Mouse (Mus musculus): Measurements from ENCODE around the gene Kcnip3.

The Kcnip3 gene

DNA sequence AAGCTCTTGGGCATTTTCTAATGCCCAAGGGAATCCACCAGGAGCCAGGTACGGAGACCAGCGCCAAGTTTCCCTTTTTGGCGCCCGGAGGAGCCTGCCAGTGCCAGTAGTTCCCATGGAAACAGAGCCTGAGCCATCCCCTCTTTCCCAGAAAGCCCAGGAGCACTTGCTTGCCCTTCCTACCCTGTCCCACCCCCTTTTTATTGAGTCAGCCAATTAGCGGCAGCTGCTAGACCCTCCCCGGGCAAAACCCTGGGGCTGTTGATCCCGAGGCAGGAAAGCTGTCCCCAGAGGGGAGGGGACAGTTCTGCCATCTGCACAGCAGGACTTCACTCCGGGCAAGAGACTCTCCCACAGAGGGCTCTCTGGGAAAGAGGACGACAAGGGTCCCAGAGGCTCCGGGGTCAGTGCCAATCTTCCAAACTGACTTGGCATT, at the start of gene Kcnip3:
Gene Kcnip3 (minus strand): TSS at position 89 of the 436 bp plus-strand sequence.
- DNase-seq, result no peak

DNA sequence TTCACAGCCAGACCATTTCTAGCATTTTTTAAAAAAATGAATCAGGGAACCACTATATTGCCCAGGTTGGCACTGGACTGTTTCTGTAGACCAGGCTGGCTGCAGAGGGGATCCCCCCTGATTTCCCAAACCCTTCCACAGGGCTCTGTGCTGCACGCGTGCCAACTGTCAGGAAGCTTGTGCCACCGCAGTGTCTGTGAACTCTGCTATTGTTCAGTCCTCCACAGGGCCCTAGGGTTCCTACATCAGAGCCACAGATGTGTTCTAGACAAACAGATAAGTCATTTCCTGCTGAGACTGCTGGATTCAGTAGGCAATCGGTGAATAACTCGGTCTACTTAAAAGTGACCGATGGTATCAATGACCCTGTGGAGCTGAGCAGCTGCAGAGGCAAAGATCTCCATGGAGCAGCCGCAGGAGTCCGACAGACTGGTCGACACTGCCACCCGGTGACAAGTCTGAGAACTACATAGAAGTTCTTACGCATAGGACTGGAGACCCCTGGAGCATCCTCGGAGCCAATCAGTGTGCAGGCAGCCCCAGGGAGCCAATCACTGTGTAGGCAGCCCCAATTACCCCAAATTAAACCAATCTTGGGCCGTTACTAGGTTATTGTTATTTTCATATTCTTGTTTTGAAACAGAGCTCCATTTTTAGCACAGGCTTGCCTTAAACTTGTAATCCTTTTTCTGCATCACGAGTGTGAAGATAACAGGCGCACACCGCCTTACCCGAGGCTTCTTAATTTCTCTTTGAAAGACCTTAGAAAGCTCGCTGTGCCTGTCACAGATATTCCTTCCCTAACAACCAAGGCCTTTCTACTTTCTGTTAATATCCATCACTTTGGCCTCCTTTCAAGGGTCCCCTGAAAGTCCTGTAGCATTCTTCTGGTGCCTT, 37.4 kb upstream of the Kcnip3 start:
- peak; percentile 80 for DNase-seq

DNA sequence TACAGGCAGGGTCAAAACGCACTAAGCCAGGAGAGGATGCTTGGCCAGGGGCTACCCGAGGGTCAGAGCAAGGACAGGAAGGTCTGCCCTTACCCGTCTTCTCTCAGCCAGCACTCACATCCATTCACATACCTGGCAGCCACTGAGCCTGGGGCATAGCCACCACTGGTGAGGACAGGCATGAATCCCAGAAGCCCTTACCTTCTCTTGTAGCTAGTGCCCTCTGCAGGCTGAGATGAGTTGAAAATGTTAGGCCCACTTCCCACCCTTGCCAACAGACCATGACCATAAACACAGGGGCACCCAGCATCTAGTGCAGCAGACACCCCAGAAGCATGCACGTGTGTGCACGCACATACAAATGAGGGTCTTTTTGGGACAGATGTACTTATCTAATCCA, 29.2 kb upstream of the Kcnip3 start:
- peak; percentile 40 for DNase-seq

DNA sequence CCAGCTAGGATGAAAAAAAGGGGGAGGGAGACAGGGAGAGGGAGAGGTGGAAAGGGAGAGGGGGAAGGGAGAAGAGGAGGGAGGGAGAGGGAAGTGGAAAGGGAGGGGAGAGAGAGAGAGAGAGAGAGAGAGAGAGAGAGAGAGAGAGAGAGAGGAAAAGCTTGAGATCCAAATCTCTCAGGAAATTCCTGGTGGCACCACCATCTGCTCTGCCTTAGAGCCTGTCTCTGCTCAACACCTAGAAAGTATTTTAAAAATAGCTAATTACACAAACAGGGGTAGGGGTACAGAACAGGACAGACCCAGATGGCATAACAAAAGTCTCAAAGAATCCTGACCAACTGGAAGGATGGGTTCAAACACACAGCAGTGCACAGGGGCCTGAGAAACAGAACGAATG, 28.6 kb upstream of the Kcnip3 start:
- no peak for DNase-seq

DNA sequence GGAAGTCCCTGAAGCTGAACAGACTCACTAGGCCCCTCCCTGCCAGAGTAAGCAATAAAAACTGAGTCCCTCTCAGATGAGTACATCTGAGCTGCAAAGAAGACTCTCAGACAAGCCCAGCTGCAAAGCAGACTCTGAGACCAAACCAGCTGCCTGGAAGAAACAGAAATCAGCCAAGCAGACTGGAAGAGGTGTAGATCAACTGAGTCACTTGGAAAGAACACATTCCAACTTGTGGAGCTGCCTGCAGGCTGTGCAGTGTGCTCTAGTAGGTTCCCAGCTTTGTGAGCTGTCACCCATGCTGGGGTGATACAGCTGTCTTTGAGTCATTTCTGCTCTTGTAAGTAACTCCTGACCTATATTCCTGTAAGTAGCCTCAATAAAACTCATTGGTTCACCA, 27.8 kb upstream of the Kcnip3 start:
- no peak for DNase-seq

DNA sequence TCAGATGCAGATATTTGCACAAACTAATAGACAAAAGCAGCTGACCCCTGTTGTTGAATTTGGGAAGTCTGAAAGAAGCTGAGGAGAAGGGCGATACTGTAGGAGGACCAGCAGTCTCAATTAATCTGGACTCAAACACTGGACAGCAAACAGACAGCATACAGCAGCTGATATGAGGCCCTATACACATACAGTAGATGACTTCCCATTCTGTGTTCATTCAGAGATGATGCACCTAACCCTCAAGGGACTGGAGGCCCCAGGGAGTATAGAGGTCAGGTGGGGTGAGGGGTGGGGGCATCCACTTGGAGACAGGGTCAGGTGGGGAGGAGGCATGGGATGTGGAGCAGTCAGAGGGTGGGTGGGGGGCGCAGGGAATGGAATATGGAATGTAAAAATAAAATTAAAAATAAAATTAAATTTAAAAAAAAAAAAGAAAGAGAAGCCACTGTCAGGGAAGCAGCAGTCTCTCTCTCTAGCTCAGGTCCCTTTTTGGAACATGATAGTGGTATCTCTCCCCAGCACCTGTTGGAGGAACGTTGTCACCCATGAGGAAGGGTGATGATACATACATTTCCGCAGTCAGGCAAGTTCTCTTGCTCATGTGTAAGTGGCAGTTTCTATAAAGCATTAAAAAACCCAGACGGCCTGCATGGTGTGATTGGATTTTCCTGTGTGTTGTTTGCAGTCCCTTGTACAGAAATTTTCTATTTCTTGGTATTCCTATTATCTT, 26.6 kb upstream of the Kcnip3 start:
- no peak for DNase-seq

DNA sequence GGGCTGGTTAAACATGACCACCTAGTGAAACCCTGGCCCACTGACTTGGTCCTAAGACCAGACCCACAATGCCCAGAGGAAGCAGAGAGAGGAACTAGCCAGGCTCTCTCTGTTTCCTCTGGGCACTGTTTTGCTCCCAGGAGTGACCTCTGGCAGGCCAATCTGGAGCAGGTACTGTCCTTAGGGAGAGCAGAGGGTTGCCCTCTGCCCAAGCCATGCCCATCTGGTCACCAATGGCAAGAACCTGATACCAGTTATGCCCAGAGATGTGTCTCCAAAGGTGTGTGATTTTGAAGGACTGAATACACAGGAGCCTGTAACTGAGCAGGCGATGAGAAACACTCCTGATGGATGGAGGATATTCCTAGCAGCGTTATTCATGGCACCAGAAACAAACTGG, 19.8 kb upstream of the Kcnip3 start:
- DNase-seq, result no peak

DNA sequence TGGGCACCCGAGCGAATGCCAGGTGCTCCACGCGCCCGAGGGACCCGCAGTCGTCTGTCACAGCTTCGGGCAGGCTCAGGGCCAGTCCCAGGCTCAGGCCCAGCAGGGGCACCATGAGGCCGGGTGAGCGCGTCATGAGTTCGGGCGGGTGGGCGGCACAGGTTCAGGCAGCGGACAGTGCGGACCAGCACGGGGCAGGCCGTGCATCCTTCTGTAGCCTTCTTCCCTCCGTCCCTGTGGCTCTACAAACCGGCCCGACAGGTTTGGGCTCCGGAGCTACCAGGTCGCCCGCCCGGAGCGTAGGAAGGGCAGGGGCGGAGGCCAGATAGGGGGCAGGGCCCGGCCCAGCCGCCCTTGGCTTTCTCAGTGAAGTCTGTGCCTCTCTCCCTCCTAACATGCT, 19.3 kb upstream of the Kcnip3 start, which contains the start of gene Prom2:
Gene Prom2 (minus strand): TSS at position 283 of the 400 bp plus-strand sequence.
- DNase-seq, result peak; percentile 49

DNA sequence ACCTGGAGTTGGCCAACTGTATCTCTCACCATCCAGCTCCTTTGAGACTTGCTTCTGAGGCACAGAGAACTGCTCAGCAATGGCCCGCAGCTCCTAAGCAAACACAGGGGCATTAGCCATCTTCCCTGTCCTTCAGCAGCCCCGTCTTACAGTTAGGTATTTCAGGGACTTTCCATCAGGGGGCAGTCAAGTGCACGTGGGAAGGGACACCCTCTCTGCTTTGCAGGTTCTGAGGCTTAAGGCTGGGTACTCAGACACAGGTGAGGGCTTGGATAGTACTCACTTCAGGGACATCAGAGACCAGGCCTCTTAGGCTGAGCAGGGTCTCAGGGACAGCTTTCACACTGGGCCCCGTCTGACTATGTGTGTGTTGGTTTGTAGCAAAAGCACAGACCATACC, 17.6 kb upstream of the Kcnip3 start:
- DNase-seq, result peak; percentile 32

DNA sequence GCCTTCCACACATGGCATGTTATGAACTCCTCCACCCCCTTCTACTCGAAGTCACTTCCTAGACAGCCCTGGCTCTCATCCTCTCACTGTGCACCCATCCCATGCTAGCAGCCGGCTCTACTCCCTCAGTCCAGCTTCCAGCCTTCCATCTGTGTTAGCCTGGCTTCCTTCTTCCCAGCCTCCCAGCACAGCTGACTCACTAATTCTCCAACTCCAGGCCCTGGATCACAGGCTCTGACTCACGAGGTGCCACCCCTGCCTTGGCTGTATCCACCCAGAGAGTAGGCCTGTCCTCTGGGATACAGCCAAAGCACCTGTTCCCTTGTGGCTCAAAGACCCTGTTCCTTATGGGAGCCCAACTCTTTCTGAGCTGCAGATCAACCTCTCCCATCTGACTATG, 15.7 kb upstream of the Kcnip3 start:
- DNase-seq, result no peak

DNA sequence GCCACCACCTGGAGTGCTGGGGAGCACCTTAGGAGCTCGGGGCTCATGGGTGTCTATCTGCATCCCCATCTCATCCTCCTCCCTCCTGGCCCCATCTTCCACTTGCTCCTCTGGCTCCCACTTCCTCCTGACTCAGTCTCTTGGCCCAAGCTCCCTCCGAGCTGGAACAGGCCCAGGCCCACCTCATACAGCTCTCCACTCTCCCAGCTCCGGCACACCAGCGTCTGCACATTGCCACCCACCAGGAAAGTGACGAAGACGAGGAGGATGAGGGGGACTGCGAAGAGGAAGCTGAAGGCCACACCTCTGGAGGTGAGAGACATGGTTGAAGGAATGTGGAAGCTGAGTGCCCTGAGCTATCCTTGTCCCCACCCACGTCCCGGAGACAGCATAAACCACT, 13.5 kb upstream of the Kcnip3 start:
- DNase-seq, result no peak

DNA sequence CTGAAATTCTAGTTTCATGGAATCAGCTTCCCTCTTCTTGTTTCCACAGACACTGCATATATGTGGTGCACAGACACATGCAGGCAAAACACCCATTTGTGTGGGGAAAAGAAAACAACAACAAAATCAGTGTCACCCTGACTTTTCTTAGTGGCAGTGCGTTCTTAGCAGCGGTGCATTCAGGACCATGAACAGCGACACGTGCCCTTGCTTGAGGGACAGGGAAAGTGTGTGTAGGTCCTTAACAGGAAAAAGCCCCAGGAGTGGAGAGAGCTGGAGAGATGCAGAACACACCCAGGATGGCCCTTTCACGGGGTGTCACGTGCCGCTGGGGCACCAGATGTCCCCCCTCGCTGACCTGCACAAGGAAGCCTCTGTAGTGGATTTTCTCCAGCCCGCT, 10.5 kb upstream of the Kcnip3 start:
- DNase-seq, result no peak

DNA sequence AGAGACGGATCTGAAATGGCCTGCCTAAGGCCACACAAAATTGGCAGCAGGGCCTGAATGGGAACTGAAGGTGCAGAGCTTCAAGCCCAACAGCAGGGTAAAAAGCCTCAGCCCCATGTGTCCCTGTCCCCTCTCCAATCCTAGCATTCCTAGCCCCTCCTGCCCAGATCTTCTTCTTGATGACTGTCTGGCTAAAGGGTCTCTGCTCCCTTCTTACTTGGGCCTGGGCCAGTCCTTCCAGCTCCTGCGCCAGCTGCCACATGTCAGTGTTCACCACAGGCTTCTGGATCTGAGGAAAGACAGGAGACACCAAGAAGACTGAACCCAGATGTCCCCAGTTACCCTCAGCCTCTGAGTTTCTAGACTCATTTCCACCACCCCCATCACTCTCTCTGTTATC, 9.7 kb upstream of the Kcnip3 start:
- DNase-seq, result no peak

DNA sequence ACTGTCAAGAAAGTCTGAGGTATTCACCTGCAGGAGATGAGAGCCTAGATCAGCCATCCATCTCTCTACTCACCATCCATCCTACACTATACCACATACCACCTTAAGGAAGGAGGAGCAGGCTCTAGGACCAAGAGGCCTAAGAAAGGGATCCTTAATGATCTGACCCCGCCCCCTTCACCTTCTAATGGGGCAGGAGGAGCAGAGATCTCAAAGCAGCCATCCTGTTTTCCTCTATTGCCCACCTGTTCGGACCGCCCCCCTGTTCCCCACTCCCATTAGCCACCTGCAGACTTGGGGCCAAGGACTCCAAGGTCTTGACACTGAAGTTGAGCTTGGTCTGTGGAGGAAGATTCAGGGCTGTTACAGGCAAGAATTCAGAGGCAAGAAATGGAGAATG, 8.5 kb upstream of the Kcnip3 start:
- no peak for DNase-seq

DNA sequence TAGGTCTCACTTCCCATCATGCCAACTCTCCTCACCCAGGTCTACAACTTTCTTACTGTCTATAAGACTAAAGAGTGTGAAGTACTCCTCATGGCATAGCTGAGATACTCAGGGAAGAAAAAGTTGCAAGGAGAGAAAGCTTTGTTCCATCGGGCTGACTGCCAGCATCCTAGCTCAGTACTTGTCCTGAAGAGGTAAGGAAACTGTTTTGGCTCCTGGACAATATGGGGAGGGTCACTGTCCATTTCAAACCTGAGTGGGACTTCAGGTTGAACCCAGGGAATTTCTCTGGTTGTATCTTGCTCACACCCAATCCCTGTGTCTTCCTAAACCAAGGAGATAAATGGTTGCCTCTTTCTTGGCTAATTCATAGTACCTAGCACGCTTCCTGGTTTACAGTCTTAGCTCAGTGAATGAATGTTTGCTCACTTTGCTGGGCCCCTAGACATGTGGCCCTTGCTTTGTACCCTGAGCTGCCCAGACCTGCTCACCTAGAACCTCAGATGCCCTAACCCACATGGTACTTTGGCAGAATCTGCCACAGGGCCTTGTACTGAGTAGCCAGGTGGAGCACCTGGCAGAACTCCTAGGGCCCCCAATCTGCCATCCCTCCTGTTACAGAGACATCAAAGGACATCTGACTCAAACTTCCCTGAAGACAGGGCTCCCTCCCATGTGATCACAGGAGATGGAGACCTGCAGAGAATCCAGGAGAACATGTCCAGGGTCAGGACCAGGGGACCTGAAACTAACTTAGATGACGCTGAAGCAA, 3.3 kb upstream of the Kcnip3 start:
- DNase-seq, result no peak

DNA sequence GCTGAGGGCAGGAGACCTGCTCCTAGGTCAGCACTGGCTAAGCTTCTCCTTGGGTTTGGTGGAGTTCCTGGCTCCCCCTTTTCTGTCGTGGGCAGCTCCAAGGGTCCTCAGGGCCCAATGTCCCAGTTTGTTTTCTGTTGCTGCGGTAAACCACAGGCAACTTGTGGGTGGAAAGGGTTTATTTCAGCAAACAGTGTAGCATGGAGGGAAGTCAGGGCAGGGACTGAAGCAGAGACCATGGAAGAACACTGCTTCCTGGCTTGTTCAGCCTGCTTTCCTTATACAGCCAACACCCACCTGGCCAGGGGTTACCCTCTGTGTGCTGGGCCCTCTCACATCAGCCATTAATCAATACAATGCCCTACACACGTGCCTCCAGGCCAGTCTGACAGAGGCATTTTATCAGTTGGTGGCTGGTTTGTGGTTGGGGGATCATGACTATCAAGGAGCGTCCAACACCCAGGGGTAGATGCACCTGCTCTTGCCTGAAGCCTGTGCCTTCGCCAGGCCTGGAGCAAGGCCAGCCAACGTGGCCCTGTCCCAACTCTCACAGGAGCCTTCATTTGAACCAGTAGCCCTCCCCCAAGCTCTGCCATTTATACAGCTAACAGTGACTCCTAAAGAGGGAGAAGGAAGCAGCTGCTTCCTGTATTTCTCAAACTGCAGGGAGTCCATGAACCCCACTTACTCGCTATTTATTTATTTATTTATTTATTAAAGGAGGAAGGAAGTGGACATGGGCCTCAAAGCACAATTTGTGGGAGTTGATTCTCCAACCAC, 2.2 kb upstream of the Kcnip3 start:
- no peak for DNase-seq

DNA sequence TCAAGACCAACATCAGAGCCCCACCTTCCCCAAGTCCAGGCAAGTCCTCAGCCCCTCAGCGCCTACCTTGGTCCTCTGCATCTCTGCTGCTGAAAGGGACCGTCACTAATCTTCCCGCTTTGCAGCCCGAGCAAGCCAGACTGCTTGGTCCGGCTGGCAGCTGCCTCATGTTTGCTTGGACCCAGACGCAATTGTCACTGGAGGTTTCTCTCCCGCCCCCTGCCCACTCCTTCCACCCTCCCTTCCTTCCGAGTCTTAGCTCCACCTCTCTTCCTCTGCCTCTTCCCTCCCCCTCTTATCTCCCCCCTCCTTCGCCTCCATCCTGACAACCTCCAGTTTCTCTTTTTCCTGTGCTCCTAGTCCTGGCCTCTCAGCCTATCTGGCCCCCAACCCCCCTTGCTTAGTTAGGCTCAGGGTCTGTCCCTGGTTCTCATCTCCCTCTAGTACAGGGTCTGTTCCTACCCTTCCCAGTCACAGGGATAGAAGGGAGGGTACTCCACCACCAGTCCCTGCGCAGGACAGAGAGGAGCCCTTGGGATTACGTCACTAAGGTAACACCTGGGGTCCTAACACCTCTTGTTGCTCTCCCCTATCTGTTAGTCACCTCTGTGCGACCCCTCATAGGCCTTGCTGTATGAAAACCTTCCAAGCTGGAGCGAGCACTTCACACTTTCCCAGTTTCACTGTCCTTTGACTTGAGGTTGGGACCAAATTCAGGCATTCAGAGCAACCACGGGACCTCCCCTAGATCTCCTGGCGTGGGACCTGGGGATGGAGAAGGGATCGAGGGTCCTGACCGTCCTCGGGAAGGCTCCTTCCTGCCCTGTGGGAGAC, 505 bp downstream of the Kcnip3 start:
- no peak for DNase-seq

DNA sequence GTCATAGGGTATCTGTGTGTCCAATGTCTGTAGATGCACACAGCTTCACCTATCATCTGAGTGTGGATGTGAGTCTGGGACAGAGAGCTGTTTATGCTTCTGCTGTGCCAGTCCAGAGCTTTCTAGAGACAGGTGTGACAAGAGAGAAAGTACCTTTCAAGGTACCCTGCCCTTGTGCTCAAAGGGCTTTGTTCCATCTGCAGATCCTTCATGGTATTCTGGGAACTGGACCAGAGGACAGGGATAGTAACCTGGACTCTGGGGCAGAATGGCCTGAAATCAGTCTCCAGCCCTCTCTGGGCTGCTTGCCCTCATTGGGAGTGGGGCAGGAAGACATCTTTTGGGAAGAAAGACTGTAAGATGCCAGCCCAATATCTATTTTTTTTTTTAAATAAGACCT, 1.8 kb downstream of the Kcnip3 start:
- DNase-seq, result no peak

DNA sequence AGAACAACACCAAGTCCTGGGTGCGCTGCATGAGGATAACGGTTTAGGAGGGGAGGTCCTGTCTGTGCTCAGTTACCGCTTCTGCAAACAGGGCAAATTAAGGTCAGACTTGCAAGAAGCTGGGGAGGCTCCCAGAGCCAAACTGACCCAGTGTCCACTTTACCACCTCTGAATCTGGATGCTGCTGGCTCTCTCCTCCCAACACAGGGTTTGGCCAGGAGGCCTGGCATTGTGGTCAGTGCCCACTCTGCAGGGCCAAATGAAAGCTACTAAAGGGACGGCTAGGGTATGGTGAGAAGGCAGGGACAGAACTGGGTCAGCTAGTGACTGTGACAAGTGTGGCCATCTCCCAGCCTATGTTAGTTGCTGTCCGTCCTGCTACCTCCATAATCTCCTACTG, 2.6 kb downstream of the Kcnip3 start:
- no peak for DNase-seq

DNA sequence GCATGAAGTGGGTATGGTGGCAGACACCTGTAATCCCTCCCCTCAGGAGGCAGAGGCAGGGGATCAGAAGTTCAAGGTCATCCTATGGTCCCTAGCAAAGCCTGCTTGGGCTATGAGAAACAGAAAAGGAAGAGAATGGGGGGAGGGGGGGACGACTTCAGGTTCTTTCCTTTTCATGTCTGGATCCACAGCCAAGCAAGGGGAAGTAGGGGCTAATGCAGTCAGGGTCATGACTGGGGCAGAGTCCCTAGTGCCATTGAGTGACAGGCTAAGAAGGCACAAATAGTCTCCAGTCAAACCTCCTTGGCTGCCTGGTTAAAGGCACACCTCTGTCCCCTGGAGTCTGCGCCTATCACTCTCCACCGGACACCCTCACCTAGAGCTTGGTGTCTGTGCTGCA, 3.1 kb downstream of the Kcnip3 start:
- DNase-seq, result no peak

DNA sequence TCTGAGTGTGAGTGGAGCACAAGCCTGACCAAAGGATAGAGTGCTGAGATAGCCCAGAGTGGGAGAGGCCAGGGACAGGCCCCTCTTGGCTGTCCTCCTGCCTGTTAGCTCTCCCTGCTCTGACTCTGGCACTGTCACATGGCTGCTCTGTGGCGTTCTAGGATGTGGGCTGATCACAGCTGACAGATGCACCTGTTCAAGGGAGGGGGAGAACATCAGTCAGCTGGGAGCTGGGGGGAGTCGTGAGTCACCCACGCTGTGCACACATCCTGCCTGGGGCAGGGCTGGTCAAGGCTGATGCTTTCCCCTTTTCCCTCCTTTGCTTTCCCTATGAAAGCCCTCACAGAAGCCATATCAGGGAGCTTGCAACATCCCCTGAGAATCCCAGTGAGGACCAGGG, 3.6 kb downstream of the Kcnip3 start:
- no peak for DNase-seq

DNA sequence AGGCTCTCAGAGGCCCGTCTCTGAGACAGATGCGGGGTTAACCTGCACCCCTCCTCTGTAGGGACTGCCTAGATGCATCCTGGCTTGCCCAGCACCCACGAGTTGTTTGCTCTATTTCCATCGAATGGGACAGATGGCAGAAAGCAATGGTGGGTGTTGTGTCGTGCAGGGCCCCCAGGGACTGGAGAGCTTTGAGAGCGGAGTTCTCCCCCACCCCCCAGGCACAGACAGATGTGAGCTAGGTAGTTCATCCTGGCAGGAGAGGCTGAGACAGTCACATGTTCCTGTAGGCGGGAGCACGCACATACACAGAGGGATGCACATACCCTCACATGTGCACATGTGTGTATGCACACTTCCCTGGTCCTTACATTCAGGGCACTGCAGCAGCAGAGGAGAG, 4.8 kb downstream of the Kcnip3 start:
- no peak for DNase-seq

Data from kidney, adult 9 months (tissue).